Mouse (Mus musculus) 416B (cell line): Measurements from ENCODE around the gene Alg10b.
A peak's percentile ranks its signal among the peaks of the same experiment; 100 is the strongest.
"Not testable (repeated sequence)": the region's sequence is repeated elsewhere in the genome, so short reads cannot be mapped to it uniquely, and the experiment has no call there.

Experiments used
- DNase-seq: peaks from one replicate; pipeline ENCODE4 v3.0.0; 2011; ENCODE audit warnings: low read depth

The Alg10b gene

DNA sequence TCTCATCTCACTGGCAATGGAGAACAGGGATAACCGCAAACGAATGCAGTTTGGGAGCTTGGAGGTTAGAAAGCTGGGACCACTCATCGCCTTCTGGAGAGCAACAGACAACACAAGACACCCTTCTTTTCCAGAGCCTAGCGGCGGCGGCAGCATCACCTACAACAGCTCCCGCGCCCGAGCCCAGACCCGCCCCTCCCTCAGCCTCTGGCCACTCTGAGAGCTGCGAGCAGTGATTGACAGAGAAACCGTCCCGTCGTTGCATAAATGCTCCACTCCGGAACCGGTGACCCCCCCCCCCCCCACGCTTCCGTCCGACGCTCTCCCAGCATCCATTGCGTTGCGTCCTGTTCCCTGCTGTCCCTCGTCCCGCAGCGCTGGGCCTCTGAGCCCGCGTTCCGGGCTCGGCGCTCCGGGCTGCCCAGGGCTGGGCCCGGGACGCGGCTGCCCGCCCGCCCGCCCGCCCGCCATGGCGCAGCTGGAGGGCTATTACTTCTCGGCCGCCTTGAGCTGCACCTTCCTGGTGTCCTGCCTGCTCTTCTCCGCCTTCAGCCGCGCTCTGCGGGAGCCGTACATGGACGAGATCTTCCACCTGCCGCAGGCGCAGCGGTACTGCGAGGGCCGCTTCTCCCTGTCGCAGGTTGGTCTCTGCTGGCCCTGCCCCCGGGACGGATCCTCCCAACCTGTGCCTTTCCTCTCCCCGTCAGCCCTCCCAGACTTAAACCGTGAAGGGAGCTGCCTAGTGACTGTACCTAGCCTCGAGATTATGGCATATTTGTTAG lies at the start of gene Alg10b:
Gene Alg10b (plus strand): TSS at position 343 of the 782 bp plus-strand sequence.
- DNase-seq = peak; percentile 94

- not testable (repeated sequence) for DNase-seq
These were observed 41.0 kb upstream of the Alg10b start for GRCm38 (mm10) chr15:90183108-90183507.

DNA sequence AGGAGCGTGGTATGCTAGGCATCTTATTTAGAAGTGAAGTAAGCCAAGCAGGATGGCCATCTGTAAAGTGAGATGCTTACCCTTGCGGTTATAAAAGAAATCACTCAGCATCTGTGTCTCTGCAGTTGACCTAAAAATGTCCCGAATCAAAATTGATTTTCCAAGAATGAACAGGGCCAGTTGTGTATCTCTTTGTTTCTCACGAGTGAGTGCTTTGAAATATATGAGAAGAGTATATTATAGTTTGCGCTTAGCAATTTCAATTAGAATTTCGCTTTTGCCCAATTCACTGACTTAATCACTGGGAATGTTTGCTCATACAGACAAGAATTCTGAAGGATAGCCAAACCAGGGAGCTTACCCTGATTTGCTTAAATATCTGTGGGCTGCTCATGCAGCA lies 40.6 kb upstream of the Alg10b start:
- DNase-seq = no peak

DNA sequence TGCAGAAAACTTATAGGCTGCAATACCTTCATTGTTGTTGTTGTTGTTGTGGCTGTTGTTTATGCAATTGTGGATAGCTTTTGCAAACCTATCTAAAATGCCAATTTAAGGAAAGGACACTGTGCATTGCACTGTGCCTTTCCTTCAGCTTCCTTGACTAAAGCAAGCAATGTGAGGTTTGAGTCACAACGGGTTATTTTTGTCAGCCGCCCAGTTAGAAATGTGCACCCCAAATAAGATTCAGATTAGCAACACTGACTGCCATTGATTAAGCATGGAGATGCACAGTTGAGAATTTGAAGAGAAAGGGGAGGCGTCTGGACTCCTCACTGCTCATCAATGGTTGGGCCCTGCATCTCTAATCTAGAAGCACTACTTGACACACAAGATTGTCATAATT lies 39.4 kb upstream of the Alg10b start:
- DNase-seq = no peak

GRCm38 (mm10) chr15:90189477-90189876 lies 34.6 kb upstream of the Alg10b start:
- DNase-seq = no peak

DNA sequence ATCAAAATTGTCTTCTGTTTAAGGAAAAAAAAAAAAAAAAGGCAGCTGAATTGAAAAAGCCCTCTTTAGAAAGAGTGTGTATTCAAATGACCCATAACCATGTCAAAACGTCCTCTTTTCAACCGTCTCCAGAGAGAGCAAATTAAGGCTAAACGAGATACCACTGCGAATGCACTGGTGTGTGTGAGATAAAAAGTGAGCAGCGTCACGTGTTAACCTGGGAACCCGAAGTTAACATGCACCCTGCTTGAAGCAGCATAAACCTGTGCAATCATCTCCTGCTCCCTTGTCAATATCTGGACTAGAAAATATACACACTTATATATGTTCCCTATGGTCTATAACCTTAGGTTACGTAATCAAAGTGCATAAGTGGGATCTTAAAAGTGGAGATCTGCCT lies 10.2 kb upstream of the Alg10b start:
- DNase-seq = no peak

GRCm38 (mm10) chr15:90214913-90215312 lies 9.2 kb upstream of the Alg10b start:
- DNase-seq = peak; percentile 63

- peak; percentile 87 for DNase-seq
These were observed 1.0 kb downstream of the Alg10b start for GRCm38 (mm10) chr15:90225058-90225575.

- DNase-seq = peak; percentile 46
These were observed 13.5 kb downstream of the Alg10b start for GRCm38 (mm10) chr15:90237657-90238056.

DNA sequence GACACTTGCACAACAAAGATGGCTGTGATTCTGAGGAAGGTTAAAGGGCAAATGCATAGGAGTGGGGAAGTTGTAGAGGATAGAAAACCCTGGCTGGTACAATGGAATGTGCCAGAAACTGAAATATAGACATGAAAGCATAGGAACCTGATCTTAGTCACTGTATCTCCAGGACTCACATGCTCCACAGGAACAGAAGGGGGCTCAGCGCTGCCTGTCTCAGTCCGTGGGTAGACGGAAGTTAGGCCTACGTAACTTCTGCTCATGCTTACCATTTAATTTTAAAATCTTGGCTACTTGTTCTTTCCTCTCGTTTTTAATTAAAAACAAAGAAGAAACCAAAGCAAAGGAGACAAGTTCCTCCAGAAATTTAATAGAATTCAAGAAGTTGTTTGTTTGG lies 20.0 kb downstream of the Alg10b start:
- DNase-seq = no peak

GRCm38 (mm10) chr15:90249694-90250093 lies 25.6 kb downstream of the Alg10b start:
- DNase-seq = peak; percentile 26

DNA sequence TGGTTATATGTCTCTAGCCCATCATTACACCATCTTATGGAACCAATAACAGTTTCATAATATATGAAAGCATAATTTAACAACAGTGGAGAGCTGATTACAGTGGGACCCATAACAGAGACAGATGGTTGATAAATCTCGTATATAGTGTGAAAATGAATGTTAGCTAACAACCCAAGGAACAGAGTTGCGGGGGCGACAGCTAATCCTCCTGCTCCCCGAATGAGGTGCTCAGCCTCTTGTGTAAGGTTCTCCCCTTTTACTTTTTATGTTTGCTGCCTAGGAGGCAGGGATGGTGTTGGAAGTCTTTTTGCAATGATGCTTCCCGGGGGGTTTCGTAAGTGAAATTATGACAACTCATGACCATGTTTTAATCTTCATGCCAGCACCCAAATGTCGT lies 58.8 kb downstream of the Alg10b start:
- DNase-seq = no peak
